Mouse (Mus musculus) 3134 (cell line): ENCODE measurements around the gene Aunip.

ENCODE experiments used
- DNase-seq: peaks from one replicate; pipeline ENCODE4 v3.0.0-alpha.2; 2011; ENCODE audit warnings: low spot score; ENCODE audit not compliant: insufficient read length; ENCODE audit errors: extremely low read depth

Gene Aunip

DNA sequence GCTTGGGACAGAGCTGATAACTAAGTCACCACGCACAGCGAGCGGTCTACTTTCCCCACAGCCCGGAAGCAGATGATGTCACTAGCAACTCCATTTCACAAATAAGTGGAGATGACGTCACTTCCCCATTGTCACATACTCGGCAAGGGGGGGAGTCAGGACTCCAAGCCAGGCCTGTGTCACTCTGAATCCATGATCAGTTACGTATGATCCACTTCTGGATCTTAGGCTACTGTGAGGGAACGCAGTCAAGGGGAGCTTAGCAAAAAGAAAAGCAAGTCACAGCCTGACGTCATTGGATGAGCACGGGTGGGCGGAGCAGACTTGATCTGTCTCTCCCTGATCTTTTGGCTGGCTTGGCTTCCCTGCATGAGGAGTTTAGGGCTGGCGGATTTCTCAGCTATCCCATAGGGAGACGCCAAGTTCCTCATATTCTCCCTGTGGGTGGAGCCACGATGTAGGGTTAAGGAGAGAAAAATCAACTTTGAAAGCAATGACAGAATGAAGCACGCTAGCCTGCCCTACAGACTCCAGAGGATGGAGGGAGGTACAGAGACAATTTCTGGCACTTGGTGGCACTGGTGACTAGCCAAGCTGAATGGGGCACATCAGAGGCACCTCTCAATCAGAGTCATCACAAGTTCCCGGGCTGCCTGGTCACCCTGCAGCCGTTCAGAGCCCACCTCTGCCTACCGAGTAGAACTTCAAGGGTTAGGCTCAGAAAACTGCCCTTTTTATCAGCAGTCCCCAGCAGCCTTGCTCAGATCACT is 37.6 kb downstream of the Aunip start:
- DNase-seq, result no peak

DNA sequence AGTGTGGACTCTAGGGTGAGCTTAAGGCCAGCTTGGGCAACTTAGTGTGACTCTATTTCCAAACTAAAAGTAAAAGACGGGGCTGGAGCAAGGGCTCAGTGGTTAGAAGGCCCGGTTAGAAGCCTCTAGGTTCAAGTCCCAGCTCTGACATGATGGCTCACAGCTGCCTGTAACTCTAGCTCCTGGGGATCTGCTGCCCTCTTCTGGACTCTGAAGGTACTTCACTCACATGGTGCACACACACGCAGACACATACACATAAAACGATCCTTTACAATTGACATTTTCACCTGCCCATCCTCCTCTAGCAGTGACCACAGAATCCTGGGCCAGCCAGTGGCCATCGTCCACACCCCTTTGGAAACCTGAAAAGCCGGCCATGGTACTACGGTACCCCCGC is 39.1 kb downstream of the Aunip start:
- DNase-seq, result no peak

GRCm38 (mm10) chr4:134551494-134552316 is 40.9 kb downstream of the Aunip start, which contains the start of gene Selenon:
Gene Selenon (minus strand): TSS chr4:134552166.
- peak; percentile 70 for DNase-seq

DNA sequence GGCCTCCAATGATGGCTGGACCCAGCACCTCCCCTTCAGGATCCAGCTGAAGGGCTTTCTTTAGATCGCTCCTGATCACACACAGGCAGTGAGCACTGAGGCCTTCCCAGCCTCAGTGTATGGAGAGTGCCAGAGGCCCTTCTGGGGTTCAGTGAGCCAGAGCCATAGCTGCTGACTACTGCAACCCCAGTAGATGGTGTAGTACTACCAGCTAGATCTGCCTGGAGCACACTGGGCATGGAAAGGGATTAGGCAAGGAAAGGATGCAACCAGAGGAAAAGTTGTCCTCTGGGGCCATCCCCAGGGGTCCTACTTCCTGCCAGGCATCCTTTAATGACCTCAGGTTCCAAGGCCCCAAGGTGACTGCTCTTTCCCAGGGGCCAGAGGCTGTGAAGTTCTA is 42.8 kb downstream of the Aunip start:
- no peak for DNase-seq

DNA sequence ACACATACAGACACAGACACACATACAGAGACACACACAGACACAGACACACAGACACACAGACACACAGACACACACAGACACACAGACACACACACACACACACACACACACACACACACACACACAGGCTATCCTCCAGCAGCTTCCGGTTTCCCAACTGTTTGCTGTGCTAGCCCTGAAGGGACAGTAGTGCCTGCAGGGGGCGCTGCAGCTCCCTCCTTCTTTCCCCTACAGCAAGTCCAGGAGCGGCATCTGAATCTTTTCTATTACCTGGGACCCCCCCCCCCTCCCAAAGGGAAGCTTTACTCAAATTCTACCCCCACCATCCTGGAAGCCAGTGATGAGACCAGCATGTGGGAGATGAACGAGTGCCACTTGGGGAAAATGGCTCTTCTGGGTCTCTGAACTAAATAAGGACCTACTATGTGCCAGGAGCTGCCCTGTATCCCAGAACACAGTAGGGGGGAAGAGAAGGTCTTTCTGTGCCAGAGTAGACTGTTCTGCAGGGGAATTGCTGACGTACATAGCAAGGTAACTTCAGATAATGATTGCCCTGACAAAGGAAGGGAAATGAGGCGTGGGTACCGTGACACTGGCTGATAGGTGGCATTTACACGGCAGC is 45.3 kb downstream of the Aunip start:
- no peak for DNase-seq

- no peak for DNase-seq
Measured at GRCm38 (mm10) chr4:134557626-134558249, 46.9 kb downstream of the Aunip start.

GRCm38 (mm10) chr4:134558570-134559113 is 47.8 kb downstream of the Aunip start:
- peak; percentile 55 for DNase-seq

DNA sequence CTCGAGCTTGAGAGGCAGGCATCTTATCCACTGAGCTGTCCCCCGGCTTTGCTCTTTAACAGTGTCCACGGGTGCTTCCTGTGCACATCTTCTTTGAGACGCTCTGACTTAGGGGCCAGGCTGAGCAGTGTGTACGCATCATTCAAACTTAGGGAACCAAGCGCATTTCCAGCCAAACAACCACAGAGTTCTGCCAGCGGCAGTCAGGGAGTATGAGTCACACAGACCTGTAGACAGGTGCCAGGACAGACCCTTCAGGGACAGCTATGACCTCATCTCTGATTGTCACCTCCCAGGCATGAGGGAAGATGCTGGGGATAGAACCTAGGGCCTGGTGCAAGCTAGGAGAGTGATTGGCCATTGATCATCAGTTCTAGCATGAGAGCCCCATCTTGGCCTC is 48.4 kb downstream of the Aunip start:
- peak; percentile 67 for DNase-seq

DNA sequence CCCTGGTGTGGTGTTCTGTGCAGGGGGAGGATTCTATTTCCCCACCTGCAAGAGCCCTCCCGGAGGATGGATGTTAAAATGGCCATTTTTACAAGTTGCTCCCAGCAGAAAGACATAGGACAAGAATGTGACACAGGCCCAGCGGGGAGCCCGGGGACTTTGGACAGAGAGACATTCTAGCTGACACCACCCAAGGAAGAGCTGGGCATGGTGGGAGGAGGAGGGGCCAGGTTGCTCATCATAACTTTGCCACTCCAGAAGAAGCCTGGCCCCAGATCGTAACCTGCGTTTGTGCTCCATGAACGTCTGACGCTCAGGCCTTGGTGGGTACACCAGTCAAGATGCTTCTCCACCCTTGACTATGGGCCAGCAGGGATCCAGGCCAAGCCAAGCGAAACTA is 49.9 kb downstream of the Aunip start:
- DNase-seq, result no peak

DNA sequence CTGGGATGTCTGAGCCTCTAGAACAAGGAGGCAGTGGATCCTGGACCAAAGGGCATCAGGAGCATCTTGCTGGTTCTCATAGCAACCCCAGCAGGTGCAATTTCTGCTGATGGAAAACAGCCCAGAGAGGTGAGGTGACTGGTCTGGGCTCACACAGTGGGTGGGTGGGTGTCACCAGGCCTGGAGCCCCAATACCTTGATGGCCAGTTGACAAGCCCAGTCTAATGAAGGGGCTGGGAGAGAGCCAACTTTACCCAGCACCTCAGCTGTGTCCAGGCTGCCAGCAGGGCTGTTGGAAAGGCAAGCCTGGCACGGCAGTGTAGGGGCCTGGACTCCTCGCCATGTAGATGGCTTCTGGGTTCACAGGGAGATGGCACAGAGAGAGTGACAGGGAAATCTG is 51.2 kb downstream of the Aunip start:
- no peak for DNase-seq

DNA sequence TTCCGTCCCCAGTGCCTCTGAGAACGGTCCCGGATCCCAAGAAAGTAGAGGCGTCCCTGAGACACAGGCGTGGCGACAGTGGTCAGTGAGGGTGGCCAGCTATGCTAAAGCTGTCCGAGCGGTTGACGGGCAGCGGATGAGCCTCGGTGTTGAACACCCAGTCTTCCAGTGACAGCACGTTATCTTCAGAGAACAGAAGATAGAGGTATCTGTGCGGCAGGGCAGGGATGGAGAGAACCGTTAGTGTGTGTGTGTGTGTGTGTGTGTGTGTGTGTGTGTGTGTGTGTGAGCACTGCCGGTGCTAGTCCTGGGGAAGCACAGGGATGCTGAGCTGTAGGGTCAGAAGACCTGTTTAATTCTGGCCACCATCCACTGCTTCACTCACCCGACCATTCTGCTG is 52.8 kb downstream of the Aunip start:
- no peak for DNase-seq

DNA sequence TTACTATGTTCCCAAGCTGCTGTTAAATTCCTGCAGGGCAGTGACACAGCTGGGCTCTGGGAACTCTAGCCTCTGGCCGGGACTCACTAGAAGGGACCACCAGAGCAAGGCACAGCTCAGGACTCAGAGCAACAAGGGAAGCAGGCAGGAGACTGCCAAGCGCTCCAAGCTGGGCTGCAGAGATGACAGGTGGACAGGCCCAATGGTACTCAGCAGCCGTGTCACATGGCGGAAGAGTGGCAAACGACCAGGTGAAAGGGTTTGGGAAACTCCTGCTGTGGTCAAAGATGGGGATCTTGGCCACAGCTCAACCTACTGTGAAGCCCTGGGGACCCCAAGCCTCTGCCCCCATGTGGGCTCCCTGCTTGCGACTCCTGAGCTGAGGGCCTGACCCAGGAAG is 53.3 kb downstream of the Aunip start:
- no peak for DNase-seq

- no peak for DNase-seq
Measured at GRCm38 (mm10) chr4:134567377-134568226, 56.8 kb downstream of the Aunip start.

- no peak for DNase-seq
Measured at GRCm38 (mm10) chr4:134569205-134569604, 58.4 kb downstream of the Aunip start.

- no peak for DNase-seq
Measured at GRCm38 (mm10) chr4:134569831-134570230, 59.0 kb downstream of the Aunip start.

GRCm38 (mm10) chr4:134570704-134571451 is 60.1 kb downstream of the Aunip start:
- no peak for DNase-seq

GRCm38 (mm10) chr4:134572449-134573300 is 61.9 kb downstream of the Aunip start:
- no peak for DNase-seq
